14 mouse cellular contexts compared by ENCODE assay signal in genomic region chr19:30097039-30097438, GRCm38 (mm10).
DNase-seq lines count a peak whose midpoint lies in the region; ATAC-seq and TF ChIP-seq lines count a peak whose summit lies in the region.
"Had no signal": no experiment of that assay in that cellular context is flagged by ENCODE, and none has a peak within 500 bp of the region (broad histone marks: within the 10 kb centered on the region; RNA-seq: fewer than 3 reads in every experiment).

No protein-coding gene starts in this region.

- WGBS in embryonic facial prominence, embryonic 10.5 days: 73% methylated on average over 4 of the region's 4 CpGs
- 39% methylated on average over 4 of the region's 4 CpGs for WGBS in midbrain, postnatal 0 days
- 81% methylated on average over 4 of the region's 4 CpGs for WGBS in lung, adult 2 months

- DNase-seq in left cerebral cortex, adult 2 months (ENCODE audit: extremely low spot score in 1 of 2, low spot score in 2 of 2): peak in 1 of 2 experiments; percentile 7
- DNase-seq in left cerebral cortex, postnatal 4 days: no peak
- peak; percentile 26 for DNase-seq in embryonic facial prominence, embryonic 10.5 days (ENCODE audit: low spot score)
- DNase-seq in forelimb bud, embryonic 11.5 days (ENCODE audit: low read depth, low spot score): peak; percentile 48
- peak; percentile 40 for DNase-seq in midbrain, postnatal 0 days (ENCODE audit: low spot score)
- DNase-seq in lung, adult 2 months: no peak
- no peak for DNase-seq in left cerebral cortex, postnatal 10 days (ENCODE audit: extremely low spot score in 1 of 2, low spot score in 2 of 2)
- DNase-seq: gastrocnemius, postnatal 36 days; lung, postnatal 36 days; thymus, postnatal 4 days had no signal

- intact Hi-C loops in left cerebral cortex, adult 2 months (cut with DNase I): no loop called here
- intact Hi-C loops in left cerebral cortex, postnatal 4 days (cut with DNase I): no loop called here
- intact Hi-C loops in left cerebral cortex, postnatal 10 days (cut with DNase I): no loop called here

- H3K27ac ChIP-seq in left cerebral cortex, adult 2 months: peak overlapping the region; percentile 15; the same call in 1 of the 2 replicates
- 0 out of 2 replicates have a peak overlapping the region, but pooled peaks have one; percentile 55 for H3K27ac ChIP-seq in embryonic facial prominence, embryonic 10.5 days (replicated peaks)
- peak overlapping the region; percentile 65 for H3K27ac ChIP-seq in midbrain, postnatal 0 days (ENCODE audit: low read depth, low read length)
- H3K27ac ChIP-seq: heart, embryonic 15.5 days; liver, embryonic 15.5 days; stomach, postnatal 0 days had no signal

- H3K27me3 ChIP-seq in embryonic facial prominence, embryonic 10.5 days (replicated peaks; ENCODE audit: low read depth, poor library complexity, severe bottlenecking): no peaks in the 10 kb centered on the region
- H3K27me3 ChIP-seq in midbrain, postnatal 0 days (ENCODE audit: insufficient read depth, low read length): no peaks in the 10 kb centered on the region
- H3K27me3 ChIP-seq: heart, embryonic 15.5 days; liver, embryonic 15.5 days had no signal

- peak; percentile 69 for ATAC-seq in midbrain, postnatal 0 days (ENCODE audit: low FRiP score)
- ATAC-seq: intestine, embryonic 16.5 days had no signal

- H3K9ac ChIP-seq in midbrain, postnatal 0 days (replicated peaks; ENCODE audit: low read length, poor library complexity, severe bottlenecking): no peak overlapping the region
- H3K9ac ChIP-seq: heart, embryonic 15.5 days; liver, embryonic 15.5 days had no signal

- no peak for TF ChIP-seq POLR2A in lung, adult 2 months (IDR thresholded peaks at IDR 0.05; ENCODE audit: borderline replicate concordance, extremely low read depth, low read depth, low read length)

- H3K4me1 ChIP-seq in embryonic facial prominence, embryonic 10.5 days: peaks cover 20% of the 10 kb centered on the region; the same call in 1 of the 2 replicates
- H3K4me1 ChIP-seq in midbrain, postnatal 0 days (ENCODE audit: insufficient read depth, low read length): 0 out of 2 replicates have a peak, but pooled peaks cover 10% of the 10 kb centered on the region
- no peaks in the 10 kb centered on the region for H3K4me1 ChIP-seq in lung, adult 2 months (ENCODE audit: control insufficient read depth, insufficient read depth, low read length)
- H3K4me1 ChIP-seq: heart, embryonic 15.5 days; liver, embryonic 15.5 days had no signal

- no peak overlapping the region for H3K4me2 ChIP-seq in midbrain, postnatal 0 days (ENCODE audit: low read depth, low read length, poor library complexity, severe bottlenecking)
- H3K4me2 ChIP-seq: heart, embryonic 15.5 days; liver, embryonic 15.5 days had no signal

- H3K9me3 ChIP-seq in embryonic facial prominence, embryonic 10.5 days: peaks cover 8% of the 10 kb centered on the region; the same call in 1 of the 2 replicates
- no peaks in the 10 kb centered on the region for H3K9me3 ChIP-seq in midbrain, postnatal 0 days (ENCODE audit: low read length)
- H3K9me3 ChIP-seq: heart, embryonic 15.5 days; liver, embryonic 15.5 days had no signal

- peaks cover 96% of the 10 kb centered on the region for H3K36me3 ChIP-seq in embryonic facial prominence, embryonic 10.5 days (replicated peaks)
- H3K36me3 ChIP-seq in midbrain, postnatal 0 days (ENCODE audit: insufficient read depth, low read length): peaks cover 19% of the 10 kb centered on the region

- H3K4me3 ChIP-seq in left cerebral cortex, adult 2 months: no peak overlapping the region
- no peak overlapping the region for H3K4me3 ChIP-seq in embryonic facial prominence, embryonic 10.5 days
- H3K4me3 ChIP-seq in midbrain, postnatal 0 days (ENCODE audit: low read depth, low read length): no peak overlapping the region
- no peak overlapping the region for H3K4me3 ChIP-seq in lung, adult 2 months (replicated peaks; ENCODE audit: extremely low read depth, low read depth, low read length)
- H3K4me3 ChIP-seq: heart, embryonic 15.5 days; liver, embryonic 15.5 days had no signal

- no peak for TF ChIP-seq CTCF in left cerebral cortex, adult 2 months (IDR thresholded peaks at IDR 0.05)
- TF ChIP-seq CTCF in midbrain, postnatal 0 days (IDR thresholded peaks at IDR 0.05): no peak
- no peak for TF ChIP-seq CTCF in lung, adult 2 months (IDR thresholded peaks at IDR 0.05; ENCODE audit: insufficient read depth, low read length)

Comparison
In these comparisons a context has a peak if more than half of its experiments do, and no peak if none do; other contexts are left out.
1. DNase-seq: peak in embryonic facial prominence, embryonic 10.5 days (single experiment), forelimb bud, embryonic 11.5 days (single experiment) and midbrain, postnatal 0 days (single experiment); none in left cerebral cortex, postnatal 4 days (single experiment), lung, adult 2 months (single experiment) and left cerebral cortex, postnatal 10 days (0 of 2).
2. H3K27ac ChIP-seq: peak in every context shown above with its lines; median percentile 65 in midbrain, postnatal 0 days; 55 in embryonic facial prominence, embryonic 10.5 days; 15 in left cerebral cortex, adult 2 months.